In genomic region chr4:66401186-66401681, GRCm38 (mm10) we compare ENCODE assay signal across 9 mouse cellular contexts. TPM values are rescaled to one million over a fixed set of nuclear protein-coding genes. Genes with fewer than 3 reads are reported as not detected.
A peak's percentile ranks its signal among the peaks of the same experiment; 100 is the strongest.
DNase-seq lines count a peak whose midpoint lies in the region.
"Had no signal": no experiment of that assay in that cellular context is flagged by ENCODE, and none has a peak within 500 bp of the region (broad histone marks: within the 10 kb centered on the region; RNA-seq: fewer than 3 reads in every experiment).

No protein-coding gene starts in this region.

- WGBS in hindbrain, embryonic 10.5 days, result 28% methylated on average over 8 of the region's 8 CpGs
- WGBS in midbrain, embryonic 10.5 days, result 25% methylated on average over 8 of the region's 8 CpGs

- peak; percentile 15 for DNase-seq in adrenal gland, postnatal 10 days
- no peak for DNase-seq in adrenal gland, adult 8-10 months
- DNase-seq in cerebellum, adult 8-10 months, result peak; percentile 80
- peak; percentile 21 for DNase-seq in hindbrain, embryonic 10.5 days (ENCODE audit: low spot score)
- peak; percentile 22 for DNase-seq in midbrain, embryonic 10.5 days (ENCODE audit: low spot score)
- DNase-seq in urinary bladder, adult 2 months (ENCODE audit: low spot score), result no peak
- DNase-seq in thymus, postnatal 0 days (ENCODE audit: low spot score), result no peak
- DNase-seq in Muller cell, postnatal 12 days (ENCODE audit: inconsistent ontology term), result no peak

- peaks cover 24% of the 10 kb centered on the region for H3K4me1 ChIP-seq in hindbrain, embryonic 10.5 days (replicated peaks)
- peaks cover 23% of the 10 kb centered on the region for H3K4me1 ChIP-seq in midbrain, embryonic 10.5 days

- no peaks in the 10 kb centered on the region for H3K9me3 ChIP-seq in hindbrain, embryonic 10.5 days
- H3K9me3 ChIP-seq in midbrain, embryonic 10.5 days (replicated peaks), result no peaks in the 10 kb centered on the region

- no peak overlapping the region for H3K4me3 ChIP-seq in hindbrain, embryonic 10.5 days
- peak overlapping the region; percentile 83; the same call in 1 of the 2 replicates for H3K4me3 ChIP-seq in midbrain, embryonic 10.5 days

- H3K36me3 ChIP-seq in hindbrain, embryonic 10.5 days, result no peaks in the 10 kb centered on the region
- H3K36me3 ChIP-seq in midbrain, embryonic 10.5 days, result no peaks in the 10 kb centered on the region

- peaks cover 45% of the 10 kb centered on the region for H3K27me3 ChIP-seq in hindbrain, embryonic 10.5 days (ENCODE audit: insufficient read depth, poor library complexity, severe bottlenecking)
- H3K27me3 ChIP-seq in midbrain, embryonic 10.5 days (ENCODE audit: low read depth, poor library complexity, severe bottlenecking), result peaks cover 46% of the 10 kb centered on the region

- no peak overlapping the region for H3K27ac ChIP-seq in hindbrain, embryonic 10.5 days
- no peak overlapping the region for H3K27ac ChIP-seq in midbrain, embryonic 10.5 days (replicated peaks)

RNA-seq across cellular contexts. Expression of gene Astn2, which starts 3.2 kb away (rescaled TPM):
- 1 to 10 TPM; 2.7 to 3.2 TPM for total RNA-seq in adrenal gland, postnatal 10 days (2021)
- total RNA-seq in adrenal gland, adult 8-10 months (2022), result 1 to 10 TPM; 1.4 to 1.9 (median 1.6) TPM
- 0.56 and 0.77 TPM in 2 replicates for polyA plus RNA-seq in hindbrain, embryonic 10.5 days (2016; fragmentation: Nextera tagmentation; extraction: Ambion mirVana)
- 0.32 and 0.57 TPM in 2 replicates for polyA plus RNA-seq in midbrain, embryonic 10.5 days (2016; fragmentation: Nextera tagmentation; extraction: Ambion mirVana)
- 2.1 and 3.1 TPM in 2 replicates for polyA plus RNA-seq in urinary bladder, adult 2 months (2012; rRNA removed)
- polyA plus RNA-seq in thymus, postnatal 0 days (2015; fragmentation: Nextera tagmentation; extraction: Ambion mirVana), result 0.18 and 0.20 TPM in 2 replicates
- total RNA-seq: hematopoietic stem cell, adult 5-6 weeks had no signal

Comparison
In these comparisons a context has a peak if more than half of its experiments do, and no peak if none do; other contexts are left out.
1. DNase-seq: peak in adrenal gland, postnatal 10 days (single experiment), cerebellum, adult 8-10 months (single experiment), hindbrain, embryonic 10.5 days (single experiment) and midbrain, embryonic 10.5 days (single experiment); none in adrenal gland, adult 8-10 months (single experiment), urinary bladder, adult 2 months (single experiment), thymus, postnatal 0 days (single experiment) and Muller cell, postnatal 12 days (single experiment).